Mouse (Mus musculus) embryonic fibroblast, embryonic 13.5 days (primary cell): ENCODE data around the gene Fam20b.

ENCODE experiments used
- CTCF ChIP-seq: IDR thresholded peaks from 2 replicates; pipeline ENCODE4 v1.5.1; 2011; ENCODE audit warnings: mild to moderate bottlenecking, control low read depth, low read length, moderate library complexity, borderline replicate concordance; ENCODE audit not compliant: insufficient read depth
- POLR2A ChIP-seq: IDR thresholded peaks from 2 replicates; pipeline ENCODE4 v1.6.1; 2011; ENCODE audit warnings: low read depth, mild to moderate bottlenecking, control low read depth, low read length, moderate library complexity

DNA sequence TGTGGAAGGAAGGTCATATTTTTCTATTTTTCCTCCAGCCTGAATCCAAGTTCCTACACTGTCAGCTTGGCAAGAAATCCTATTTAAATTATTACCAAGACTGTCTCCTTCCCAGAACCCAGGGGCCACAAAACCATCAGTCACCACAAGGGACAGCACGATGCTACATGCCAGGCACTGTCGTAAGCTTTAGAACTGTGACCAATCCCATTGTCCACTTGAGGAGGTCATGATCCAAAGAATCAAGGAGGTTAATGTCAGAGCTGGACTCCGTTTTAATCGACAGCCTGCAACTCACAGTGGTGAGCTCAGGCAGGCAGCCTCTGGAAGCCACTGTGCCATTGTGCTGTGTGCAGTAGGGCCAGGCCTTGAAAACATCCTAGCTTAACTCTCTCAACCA lies 39.4 kb upstream of the Fam20b start:
- no peak for TF ChIP-seq CTCF
- TF ChIP-seq POLR2A: no peak
